8 mouse cellular contexts compared by ENCODE assay signal in genomic region chr1:112456047-112456446, GRCm38 (mm10).
DNase-seq lines count a peak whose midpoint lies in the region; ATAC-seq and TF ChIP-seq lines count a peak whose summit lies in the region.

No protein-coding gene starts in this region.

- peak; percentile 71 for TF ChIP-seq CTCF in forebrain, postnatal 0 days (IDR thresholded peaks at IDR 0.05; ENCODE audit: low read depth)

- no peaks in the 10 kb centered on the region for H3K4me1 ChIP-seq in forebrain, postnatal 0 days (ENCODE audit: insufficient read depth)
- H3K4me1 ChIP-seq in midbrain, embryonic 16.5 days (ENCODE audit: control insufficient read depth, insufficient read depth, low read length), result no peaks in the 10 kb centered on the region

- no peak overlapping the region for H3K27ac ChIP-seq in forebrain, postnatal 0 days (ENCODE audit: low read depth, low read length)
- H3K27ac ChIP-seq in midbrain, embryonic 16.5 days (ENCODE audit: low read length), result no peak overlapping the region

- 38% methylated on average over 11 of the region's 11 CpGs for WGBS in forebrain, postnatal 0 days
- 35% methylated on average over 11 of the region's 11 CpGs for WGBS in midbrain, embryonic 16.5 days

- no peaks in the 10 kb centered on the region for H3K36me3 ChIP-seq in forebrain, postnatal 0 days (ENCODE audit: insufficient read depth)
- H3K36me3 ChIP-seq in midbrain, embryonic 16.5 days (ENCODE audit: control insufficient read depth, insufficient read depth, low read length), result no peaks in the 10 kb centered on the region

- no peak overlapping the region for H3K4me2 ChIP-seq in forebrain, postnatal 0 days (ENCODE audit: low read depth)
- H3K4me2 ChIP-seq in midbrain, embryonic 16.5 days (ENCODE audit: low read length), result no peak overlapping the region

- H3K4me3 ChIP-seq in forebrain, postnatal 0 days (ENCODE audit: low read depth, low read length), result no peak overlapping the region
- H3K4me3 ChIP-seq in midbrain, embryonic 16.5 days (ENCODE audit: low read depth, low read length), result no peak overlapping the region

- peak; percentile 45 for ATAC-seq in forebrain, postnatal 0 days
- peak; percentile 49 for ATAC-seq in midbrain, embryonic 16.5 days

- no peak overlapping the region for H3K9ac ChIP-seq in forebrain, postnatal 0 days
- H3K9ac ChIP-seq in midbrain, embryonic 16.5 days (ENCODE audit: low read depth, low read length), result no peak overlapping the region

- H3K27me3 ChIP-seq in forebrain, postnatal 0 days (ENCODE audit: insufficient read depth, low read length), result no peaks in the 10 kb centered on the region
- H3K27me3 ChIP-seq in midbrain, embryonic 16.5 days (ENCODE audit: control insufficient read depth, insufficient read depth, low read depth, low read length), result no peaks in the 10 kb centered on the region

- H3K9me3 ChIP-seq in forebrain, postnatal 0 days (ENCODE audit: low read length), result no peaks in the 10 kb centered on the region
- no peaks in the 10 kb centered on the region for H3K9me3 ChIP-seq in midbrain, embryonic 16.5 days (replicated peaks; ENCODE audit: control insufficient read depth, low read length, poor library complexity, severe bottlenecking)

- peak; percentile 24 for DNase-seq in ovary, postnatal 36 days (ENCODE audit: low spot score)
- no peak for DNase-seq in ovary, postnatal 10 days (ENCODE audit: low spot score)
- DNase-seq in c-Kit-negative CD71-positive TER-119-positive erythroid progenitor cells, embryonic 14.5 days (ENCODE audit: low read depth, low spot score), result peak; percentile 5
- DNase-seq in forebrain, postnatal 0 days, result peak; percentile 65
- peak; percentile 6 to 69 for DNase-seq in kidney, postnatal 36 days
- DNase-seq in natural killer cell, adult 2 months (ENCODE audit: low spot score in 2 of 2), result no peak
- no peak for DNase-seq in lung, postnatal 10 days

Comparison
In these comparisons a context has a peak if more than half of its experiments do, and no peak if none do; other contexts are left out.
1. DNase-seq: peak in ovary, postnatal 36 days (single experiment), c-Kit-negative CD71-positive TER-119-positive erythroid progenitor cells, embryonic 14.5 days (single experiment), forebrain, postnatal 0 days (single experiment) and kidney, postnatal 36 days (2 of 2); none in ovary, postnatal 10 days (single experiment), natural killer cell, adult 2 months (0 of 2) and lung, postnatal 10 days (single experiment).